Mouse (Mus musculus) left cerebral cortex, adult 9 months (tissue): ENCODE results near the gene Prtn3.
A peak's percentile ranks its signal among the peaks of the same experiment; 100 is the strongest.

Experiments used
- DNase-seq, 2 experiments: peaks; one replicate each; pipeline ENCODE4 v3.0.0; 2022; ENCODE audit warnings: low spot score in 2 of 2

Prtn3 gene

DNA sequence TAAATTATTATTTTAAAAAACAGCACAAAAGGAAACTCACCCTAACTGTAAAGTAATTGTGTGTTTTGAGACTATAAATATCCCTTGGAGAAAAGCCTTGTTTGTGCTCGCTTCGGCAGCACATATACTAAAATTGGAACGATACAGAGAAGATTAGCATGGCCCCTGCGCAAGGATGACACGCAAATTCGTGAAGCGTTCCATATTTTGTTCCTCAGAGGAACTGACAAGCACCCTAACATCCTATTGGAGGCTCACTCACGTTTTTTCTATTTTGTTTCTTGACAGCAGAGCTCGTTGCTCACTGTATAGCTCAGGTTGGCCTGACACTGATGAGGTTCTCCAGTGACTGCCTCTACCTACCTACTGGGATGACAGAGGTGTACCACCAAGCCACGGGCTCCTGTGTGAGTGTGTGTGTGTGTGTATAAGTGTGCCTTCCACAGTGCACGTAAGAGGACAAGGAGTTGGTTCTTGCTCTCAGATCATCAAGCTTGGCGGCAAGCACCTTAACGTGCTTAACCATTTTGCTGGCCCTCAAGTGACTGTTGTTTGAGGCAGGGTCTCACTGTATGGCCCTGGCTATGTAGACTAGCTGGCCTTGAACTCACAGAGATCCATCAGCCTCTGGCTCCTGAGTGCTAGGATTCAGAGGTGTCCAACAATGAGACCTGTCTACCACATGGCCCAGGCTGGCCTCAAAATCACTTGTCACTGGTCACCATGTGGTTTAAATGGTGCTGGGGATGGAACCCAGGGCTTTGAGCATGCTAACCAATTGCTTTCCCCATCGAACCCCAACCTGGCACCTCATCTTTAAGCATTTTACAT is 35.0 kb downstream of the Prtn3 start:
- peak; percentile 75 to 76 for DNase-seq

GRCm38 (mm10) chr10:79910556-79910955 is 36.3 kb downstream of the Prtn3 start, which contains the start of gene Gm26602:
Gm26602 (plus strand) TSS chr10:79910856.
- no peak for DNase-seq

DNA sequence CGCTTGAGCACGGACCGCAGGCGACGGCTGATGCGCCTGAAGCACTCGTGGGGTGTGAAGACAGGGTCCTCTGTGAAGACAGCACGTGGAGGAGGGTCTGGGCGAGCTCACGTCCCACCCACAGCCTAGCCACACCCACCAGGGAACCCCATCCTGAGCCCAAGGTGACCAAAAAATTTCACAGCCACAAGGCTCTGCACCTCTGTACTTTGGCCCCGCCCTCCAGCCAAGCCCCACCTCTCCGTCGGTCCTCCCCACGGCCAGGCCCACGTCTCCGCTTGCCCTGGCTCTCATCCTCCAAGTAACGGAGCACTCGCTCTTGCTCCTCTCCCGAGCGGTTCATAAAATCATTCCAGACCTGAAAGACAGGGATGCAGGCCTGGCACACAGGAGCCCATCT is 38.1 kb downstream of the Prtn3 start:
- DNase-seq, result no peak

DNA sequence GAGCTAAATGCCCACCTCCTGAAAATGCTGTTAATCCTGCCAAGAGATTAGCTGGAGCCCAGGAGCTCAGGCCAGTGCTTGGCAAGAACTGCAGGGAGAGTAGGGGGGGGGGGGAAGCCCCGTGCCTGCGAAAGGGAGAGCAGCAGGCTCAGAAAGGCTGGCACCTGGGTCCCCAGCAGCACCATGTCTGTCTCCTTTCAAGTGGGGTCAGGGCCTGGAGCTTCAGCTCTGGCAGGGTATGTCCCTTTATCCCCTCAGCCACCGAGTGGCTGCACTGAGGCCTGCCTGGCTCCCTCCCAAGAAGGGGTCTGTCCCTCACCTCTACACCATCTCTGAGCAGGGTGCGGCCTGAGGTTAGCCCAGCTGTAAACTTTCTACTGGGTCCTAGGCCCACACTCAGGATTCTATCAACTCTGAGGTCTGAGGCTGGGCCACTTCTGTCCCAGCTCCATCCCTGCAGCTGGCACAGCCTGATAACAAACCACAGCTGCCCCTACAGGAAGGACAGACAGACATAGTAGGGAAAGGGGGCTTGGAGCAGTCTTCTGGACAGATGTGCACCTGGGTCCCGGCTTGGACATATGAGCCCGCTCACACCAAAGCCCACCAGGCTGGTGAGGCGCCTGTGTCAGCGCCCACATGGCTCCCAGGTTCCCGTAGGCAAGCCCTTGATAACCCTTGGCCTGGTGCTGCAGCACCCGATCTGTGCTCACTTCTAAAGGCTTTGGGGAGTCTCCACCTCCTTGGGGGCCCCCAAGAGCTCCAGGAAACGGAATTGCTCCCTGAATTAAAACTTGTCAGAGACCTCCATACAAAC is 40.1 kb downstream of the Prtn3 start:
- DNase-seq, result no peak

GRCm38 (mm10) chr10:79914948-79915596 is 40.8 kb downstream of the Prtn3 start:
- no peak for DNase-seq

DNA sequence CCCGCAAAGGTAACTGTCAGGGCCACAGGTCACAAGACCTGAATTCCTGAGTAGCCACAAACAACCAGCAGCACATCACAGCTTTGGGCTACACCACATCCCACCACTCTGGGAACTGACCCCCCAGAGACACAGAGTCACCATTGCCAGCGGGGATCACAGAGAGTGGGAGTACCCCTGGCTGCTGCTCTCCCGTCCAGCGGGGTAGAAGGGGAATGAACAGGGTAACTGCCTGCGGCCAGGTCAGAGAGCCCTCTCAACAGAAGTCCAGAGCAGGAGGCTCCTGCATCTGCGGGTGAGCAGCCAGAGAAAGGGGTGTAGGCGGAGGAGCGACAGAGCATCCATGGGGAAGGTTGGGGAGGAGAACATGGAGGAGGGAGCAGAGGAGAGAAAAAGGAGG is 41.8 kb downstream of the Prtn3 start:
- no peak for DNase-seq

GRCm38 (mm10) chr10:79916808-79917531 is 42.7 kb downstream of the Prtn3 start, which contains the start of gene Kiss1r:
Kiss1r (plus strand) TSS chr10:79916971.
- DNase-seq, result peak in 1 of 2 experiments; percentile 76

DNA sequence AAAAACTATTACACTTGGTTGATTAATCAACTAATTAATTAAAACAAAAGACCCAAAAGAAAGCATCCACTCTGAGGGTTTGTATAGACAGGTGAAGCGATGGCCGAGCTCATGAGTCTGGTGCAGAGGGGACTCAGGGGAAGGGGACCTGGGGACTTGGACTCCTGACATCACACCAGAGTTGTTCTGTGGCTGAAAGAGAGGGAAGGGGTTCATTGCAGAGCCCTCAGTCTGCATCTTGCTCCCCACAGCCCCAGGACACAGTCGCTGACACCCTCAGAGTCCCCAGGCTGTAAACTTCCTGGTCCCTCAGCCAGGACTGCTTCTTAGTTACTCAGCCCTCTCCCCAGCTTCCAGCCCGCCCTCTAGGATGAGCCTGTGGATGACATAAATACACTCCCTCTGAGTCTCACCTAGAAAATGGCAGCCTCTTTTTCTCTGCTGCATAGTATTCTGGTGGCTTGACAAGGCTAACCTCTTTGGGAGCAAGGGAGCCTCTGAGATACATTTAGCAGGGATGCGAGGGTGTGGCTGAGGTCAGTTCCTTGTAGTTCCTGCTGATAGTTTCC is 43.3 kb downstream of the Prtn3 start:
- DNase-seq, result no peak

- no peak for DNase-seq
Observed at GRCm38 (mm10) chr10:79918231-79919078, 44.2 kb downstream of the Prtn3 start.

DNA sequence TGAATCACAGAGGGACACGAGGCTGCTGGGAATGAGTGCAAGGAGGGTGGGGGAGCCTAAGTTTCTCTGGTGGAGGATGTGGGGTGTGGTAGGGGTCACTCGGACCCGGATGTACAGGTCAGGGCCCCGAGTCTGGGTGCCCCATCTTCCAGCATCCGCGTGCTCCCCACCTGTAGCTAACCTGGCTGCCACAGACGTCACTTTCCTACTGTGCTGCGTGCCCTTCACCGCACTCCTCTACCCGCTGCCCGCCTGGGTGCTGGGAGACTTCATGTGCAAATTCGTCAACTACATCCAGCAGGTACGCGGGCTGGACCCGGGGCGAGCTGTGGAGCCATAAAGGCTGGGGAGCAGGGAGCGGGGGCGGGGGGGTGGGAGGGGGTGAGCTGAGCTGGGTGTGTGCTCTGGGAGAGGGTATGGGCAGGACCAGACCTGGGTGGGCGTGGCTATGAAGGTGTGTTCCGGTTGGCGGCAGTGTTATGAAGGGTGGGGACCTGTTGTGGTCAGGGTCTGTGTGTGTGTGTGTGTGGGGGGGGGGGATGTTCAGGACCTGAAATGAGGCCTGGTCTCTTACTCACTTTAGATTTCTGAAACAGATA is 45.1 kb downstream of the Prtn3 start:
- no peak for DNase-seq

GRCm38 (mm10) chr10:79920056-79920890 is 46.0 kb downstream of the Prtn3 start:
- DNase-seq, result no peak

DNA sequence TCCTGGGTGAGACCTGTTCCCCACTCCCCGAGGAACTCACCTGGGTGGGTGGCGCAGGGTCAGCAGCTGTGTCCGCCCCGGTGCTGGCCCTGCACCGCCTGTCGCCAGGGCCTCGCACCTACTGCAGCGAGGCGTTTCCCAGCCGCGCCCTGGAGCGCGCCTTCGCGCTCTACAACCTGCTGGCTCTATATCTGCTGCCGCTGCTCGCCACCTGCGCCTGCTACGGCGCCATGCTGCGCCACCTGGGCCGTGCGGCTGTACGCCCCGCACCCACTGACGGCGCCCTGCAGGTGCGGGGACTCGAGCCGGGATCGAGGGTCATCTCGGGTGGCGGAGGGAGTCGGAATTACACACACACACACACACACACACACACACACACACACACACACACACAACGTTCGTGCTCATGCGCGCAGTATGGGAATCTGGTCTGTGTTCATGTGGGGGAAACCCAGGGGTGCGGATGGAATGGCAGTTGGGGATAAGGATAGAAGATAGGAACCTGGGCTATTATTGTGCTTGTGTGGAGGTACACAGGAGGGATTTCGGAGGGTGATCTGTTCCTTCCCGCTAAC is 46.8 kb downstream of the Prtn3 start, which contains the start of gene R3hdm4:
R3hdm4 (minus strand) TSS at position 251 of the 578 bp plus-strand sequence.
- DNase-seq, result no peak

DNA sequence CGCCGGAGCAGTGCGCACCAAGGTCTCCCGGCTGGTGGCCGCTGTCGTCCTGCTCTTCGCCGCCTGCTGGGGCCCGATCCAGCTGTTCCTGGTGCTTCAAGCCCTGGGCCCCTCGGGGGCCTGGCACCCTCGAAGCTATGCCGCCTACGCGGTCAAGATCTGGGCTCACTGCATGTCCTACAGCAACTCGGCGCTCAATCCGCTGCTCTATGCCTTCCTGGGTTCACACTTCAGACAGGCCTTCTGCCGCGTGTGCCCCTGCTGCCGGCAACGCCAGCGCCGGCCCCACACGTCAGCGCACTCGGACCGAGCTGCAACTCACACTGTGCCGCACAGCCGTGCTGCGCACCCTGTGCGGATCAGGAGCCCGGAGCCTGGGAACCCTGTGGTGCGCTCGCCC is 47.3 kb downstream of the Prtn3 start:
- no peak for DNase-seq

- DNase-seq, result peak; percentile 74 to 97
Observed at GRCm38 (mm10) chr10:79924998-79925784, 50.9 kb downstream of the Prtn3 start.

GRCm38 (mm10) chr10:79925785-79926490 is 51.7 kb downstream of the Prtn3 start:
- no peak for DNase-seq

- DNase-seq, result peak; percentile 73 to 87
Observed at GRCm38 (mm10) chr10:79926491-79927323, 52.4 kb downstream of the Prtn3 start, which contains the start of gene Arid3a. Arid3a (plus strand) TSS chr10:79927043.
